Mouse (Mus musculus) liver, embryonic 11.5 days (tissue): Measurements from ENCODE around the gene Ttf2. TPM values are rescaled to one million over a fixed set of nuclear protein-coding genes. Genes with fewer than 3 reads are reported as not detected.

Experiments used
- ATAC-seq: fragments of 200-750 bp; cut with Nextera tagmentation; replicated peaks from 2 replicates; pipeline ENCODE4 v1.8.0; 2017; ENCODE audit warnings: moderate number of reproducible peaks, mild to moderate bottlenecking, moderate TSS enrichment, moderate library complexity; ENCODE audit not compliant: low FRiP score
- DNase-seq: peaks from one replicate; pipeline ENCODE4 v3.0.0-alpha.2; 2017; ENCODE audit warnings: low spot score
- H3K27ac ChIP-seq: fragments of 300-500 bp; sonication (generic); 2 replicates; pipeline ENCODE4 v1.5.1; 2014; ENCODE audit warnings: mild to moderate bottlenecking, low read depth, low read length, control low read depth
- H3K27me3 ChIP-seq: fragments of 300-500 bp; sonication (generic); replicated peaks from 2 replicates; pipeline ENCODE4 v1.6.1; 2014; ENCODE audit warnings: low read length, mixed read lengths; ENCODE audit not compliant: control insufficient read depth, insufficient read depth
- H3K36me3 ChIP-seq: fragments of 300-500 bp; sonication (generic); 2 replicates; pipeline ENCODE4 v1.6.1; 2014; ENCODE audit warnings: mild to moderate bottlenecking, low read length, moderate library complexity, mixed read lengths; ENCODE audit not compliant: control insufficient read depth, insufficient read depth
- H3K4me1 ChIP-seq: fragments of 300-500 bp; sonication (generic); replicated peaks from 2 replicates; pipeline ENCODE4 v1.6.1; 2014; ENCODE audit warnings: low read length, mixed read lengths; ENCODE audit not compliant: control insufficient read depth, insufficient read depth
- H3K4me2 ChIP-seq: fragments of 300-500 bp; sonication (generic); 2 replicates; pipeline ENCODE4 v1.6.1; 2014; ENCODE audit warnings: mild to moderate bottlenecking, control low read depth, moderate library complexity
- H3K4me3 ChIP-seq: fragments of 300-500 bp; sonication (generic); 2 replicates; pipeline ENCODE4 v1.5.1; 2014; ENCODE audit warnings: low read depth, low read length, control low read depth
- H3K9ac ChIP-seq: fragments of 300-500 bp; sonication (generic); 2 replicates; pipeline ENCODE4 v1.6.1; 2014; ENCODE audit warnings: low read depth, low read length, control low read depth
- H3K9me3 ChIP-seq: fragments of 300-500 bp; sonication (generic); 2 replicates; pipeline ENCODE4 v1.6.1; 2016; ENCODE audit warnings: low read length, inconsistent platforms, mixed read lengths; ENCODE audit not compliant: control insufficient read depth
- WGBS: fragments of 180-500 bp; shearing (Covaris S2); extraction: QIAGEN DNeasy Blood & Tissue Kit; methylation state at CpG from one replicate; pipeline ENCODE4 v1.1.7; 2014; 5-methylcytosine and 5-hydroxymethylcytosine counted together
- polyA plus RNA-seq: library from polyadenylated mRNA; unstranded; fragments of >200 nt; fragmentation: Nextera tagmentation; extraction: Ambion mirVana; gene quantifications from 2 replicates; pipeline ENCODE4 v1.2.1, GENCODE M21; 2014

Ttf2 gene
- polyA plus RNA-seq, 1 experiment from 2014 or later, result 22.3 TPM

- Histone ChIP-seq H3K9ac (no peak overlapping the region), H3K27me3 (no peaks in the 10 kb centered on the region), H3K4me2 (no peak overlapping the region), H3K36me3 (no peaks in the 10 kb centered on the region), H3K4me1 (no peaks in the 10 kb centered on the region), H3K27ac (no peak overlapping the region), H3K4me3 (no peak overlapping the region), H3K9me3 (no peaks in the 10 kb centered on the region)
- ATAC-seq, result no peak
- WGBS, result 79% methylated on average over 3 of the region's 3 CpGs
- DNase-seq, result no peak
Measured at GRCm38 (mm10) chr3:100890406-100890805, 79.1 kb downstream of the Ttf2 start.

GRCm38 (mm10) chr3:100889234-100889633 is 80.2 kb downstream of the Ttf2 start:
- WGBS, result 97% methylated on average over 1 of the region's 1 CpGs
- no peak overlapping the region for H3K27ac ChIP-seq

More at GRCm38 (mm10) chr3:100889234-100889633, 80.2 kb downstream of the Ttf2 start:
- Histone ChIP-seq H3K4me2 (no peak overlapping the region), H3K9me3 (no peaks in the 10 kb centered on the region), H3K36me3 (no peaks in the 10 kb centered on the region), H3K4me3 (no peak overlapping the region), H3K9ac (no peak overlapping the region), H3K4me1 (no peaks in the 10 kb centered on the region), H3K27me3 (no peaks in the 10 kb centered on the region)
- ATAC-seq (no peak), DNase-seq (no peak)

Other genes with a start within 250 kb of the Ttf2 start
- gene Vtcn1, start 144.2 kb downstream of the Ttf2 start, polyA plus RNA-seq, result not detected in 2 replicates
- 1.3 and 2.1 TPM in 2 replicates for gene Trim45, start 47.5 kb downstream of the Ttf2 start, polyA plus RNA-seq
- not detected in 2 replicates for gene Cd101, start 59.9 kb upstream of the Ttf2 start, polyA plus RNA-seq
- gene Ptgfrn, start 140.6 kb upstream of the Ttf2 start, polyA plus RNA-seq, result 1.6 and 2.4 TPM in 2 replicates